Mouse (Mus musculus) limb, embryonic 11.5 days (tissue): ENCODE data around the gene Rmnd1. TPM values are rescaled to one million over a fixed set of nuclear protein-coding genes. Genes with fewer than 3 reads are reported as not detected.

Experiments used
- ATAC-seq: fragments of 200-750 bp; cut with Nextera tagmentation; 2 replicates; pipeline ENCODE4 v1.8.0; 2017; ENCODE audit warnings: low read depth; ENCODE audit not compliant: insufficient number of reproducible peaks, low FRiP score, low TSS enrichment
- DNase-seq: peaks from one replicate; pipeline ENCODE4 v3.0.0-alpha.2; 2015; ENCODE audit warnings: low spot score
- H3K27ac ChIP-seq: fragments of 300-500 bp; sonication (generic); replicated peaks from 2 replicates; pipeline ENCODE4 v1.5.1; 2014; ENCODE audit warnings: low read depth, mild to moderate bottlenecking, low read length
- H3K27me3 ChIP-seq: fragments of 300-500 bp; sonication (generic); 2 replicates; pipeline ENCODE4 v1.6.1; 2014; ENCODE audit warnings: mild to moderate bottlenecking, low read length, mixed read lengths; ENCODE audit not compliant: control insufficient read depth, insufficient read depth
- H3K36me3 ChIP-seq: fragments of 300-500 bp; sonication (generic); 2 replicates; pipeline ENCODE4 v1.6.1; 2014; ENCODE audit warnings: mild to moderate bottlenecking, low read length, moderate library complexity, mixed read lengths; ENCODE audit not compliant: control insufficient read depth, insufficient read depth
- H3K4me1 ChIP-seq: fragments of 300-500 bp; sonication (generic); 2 replicates; pipeline ENCODE4 v1.6.1; 2014; ENCODE audit warnings: low read length, mixed read lengths; ENCODE audit not compliant: control insufficient read depth, insufficient read depth
- H3K4me2 ChIP-seq: fragments of 300-500 bp; sonication (generic); 2 replicates; pipeline ENCODE4 v1.6.1; 2014; ENCODE audit warnings: low read depth, mild to moderate bottlenecking, moderate library complexity; ENCODE audit not compliant: severe bottlenecking
- H3K4me3 ChIP-seq: fragments of 300-500 bp; sonication (generic); 2 replicates; pipeline ENCODE4 v1.5.1; 2014; ENCODE audit warnings: low read depth, low read length
- H3K9ac ChIP-seq: fragments of 300-500 bp; sonication (generic); 2 replicates; pipeline ENCODE4 v1.6.1; 2014; ENCODE audit warnings: mild to moderate bottlenecking, low read length
- H3K9me3 ChIP-seq: fragments of 300-500 bp; sonication (generic); 2 replicates; pipeline ENCODE4 v1.6.1; 2016; ENCODE audit warnings: low read length; ENCODE audit not compliant: control insufficient read depth
- WGBS: fragments of 180-500 bp; shearing (Covaris S2); extraction: QIAGEN DNeasy Blood & Tissue Kit; methylation state at CpG from one replicate; pipeline ENCODE4 v1.1.7; 2014; 5-methylcytosine and 5-hydroxymethylcytosine counted together
- polyA plus RNA-seq: library from polyadenylated mRNA; unstranded; fragments of >200 nt; fragmentation: Nextera tagmentation; extraction: Ambion mirVana; gene quantifications from 2 replicates; pipeline ENCODE4 v1.2.1, GENCODE M21; 2014

Gene Rmnd1
- polyA plus RNA-seq, 1 experiment from 2014 or later, result 54.2 TPM

GRCm38 (mm10) chr10:4376461-4376860, 55.7 kb downstream of the Rmnd1 start:
- no peaks in the 10 kb centered on the region for H3K9me3 ChIP-seq
- H3K27ac ChIP-seq, result no peak overlapping the region
- no peaks in the 10 kb centered on the region for H3K4me1 ChIP-seq
- H3K36me3 ChIP-seq, result peaks cover 2% of the 10 kb centered on the region; the same call in 1 of the 2 replicates
- no peak overlapping the region for H3K9ac ChIP-seq
- H3K4me2 ChIP-seq, result no peak overlapping the region
- DNase-seq, result no peak
- no peak for ATAC-seq
- WGBS, result 76% methylated on average over 7 of the region's 7 CpGs
- no peak overlapping the region for H3K4me3 ChIP-seq
- no peaks in the 10 kb centered on the region for H3K27me3 ChIP-seq

GRCm38 (mm10) chr10:4375267-4375666, 56.9 kb downstream of the Rmnd1 start:
- H3K4me1 ChIP-seq, result no peaks in the 10 kb centered on the region
- H3K4me3 ChIP-seq, result no peak overlapping the region
- no peak for ATAC-seq
- no peaks in the 10 kb centered on the region for H3K9me3 ChIP-seq
- H3K27me3 ChIP-seq, result no peaks in the 10 kb centered on the region
- WGBS, result 74% methylated on average over 7 of the region's 7 CpGs
- H3K27ac ChIP-seq, result no peak overlapping the region
- H3K9ac ChIP-seq, result no peak overlapping the region
- H3K36me3 ChIP-seq, result peaks cover 2% of the 10 kb centered on the region; the same call in 1 of the 2 replicates
- no peak overlapping the region for H3K4me2 ChIP-seq
- DNase-seq, result no peak

- no peaks in the 10 kb centered on the region for H3K9me3 ChIP-seq
- H3K36me3 ChIP-seq, result peaks cover 2% of the 10 kb centered on the region; the same call in 1 of the 2 replicates
- DNase-seq (no peak), ATAC-seq (no peak)
- WGBS, result 86% methylated on average over 4 of the region's 4 CpGs
- H3K4me2 ChIP-seq, result no peak overlapping the region
- no peak overlapping the region for H3K9ac ChIP-seq
- no peaks in the 10 kb centered on the region for H3K4me1 ChIP-seq
- H3K27me3 ChIP-seq, result no peaks in the 10 kb centered on the region
- H3K4me3 ChIP-seq, result no peak overlapping the region
- H3K27ac ChIP-seq, result no peak overlapping the region
Observed at GRCm38 (mm10) chr10:4374734-4375133, 57.5 kb downstream of the Rmnd1 start.

GRCm38 (mm10) chr10:4374239-4374638, 57.9 kb downstream of the Rmnd1 start:
- Histone ChIP-seq H3K9me3 (no peaks in the 10 kb centered on the region), H3K4me2 (no peak overlapping the region), H3K27ac (no peak overlapping the region), H3K4me1 (no peaks in the 10 kb centered on the region), H3K36me3 (peaks cover 2% of the 10 kb centered on the region; the same call in 1 of the 2 replicates), H3K4me3 (no peak overlapping the region), H3K27me3 (no peaks in the 10 kb centered on the region), H3K9ac (no peak overlapping the region)
- ATAC-seq (no peak), DNase-seq (no peak)
- WGBS, result 87% methylated on average over 7 of the region's 7 CpGs

- no peak overlapping the region for H3K4me3 ChIP-seq
- H3K4me2 ChIP-seq, result no peak overlapping the region
- no peaks in the 10 kb centered on the region for H3K9me3 ChIP-seq
- H3K36me3 ChIP-seq, result peaks cover 5% of the 10 kb centered on the region; the same call in 1 of the 2 replicates
- H3K9ac ChIP-seq, result no peak overlapping the region
- no peaks in the 10 kb centered on the region for H3K27me3 ChIP-seq
- no peak for DNase-seq
- H3K4me1 ChIP-seq, result no peaks in the 10 kb centered on the region
- 87% methylated on average over 4 of the region's 4 CpGs for WGBS
- H3K27ac ChIP-seq, result no peak overlapping the region
- ATAC-seq, result no peak
Observed at GRCm38 (mm10) chr10:4373558-4373957, 58.6 kb downstream of the Rmnd1 start.

- Histone ChIP-seq H3K9me3 (no peaks in the 10 kb centered on the region), H3K27me3 (no peaks in the 10 kb centered on the region), H3K4me1 (no peaks in the 10 kb centered on the region), H3K27ac (no peak overlapping the region), H3K9ac (no peak overlapping the region), H3K4me3 (no peak overlapping the region), H3K36me3 (peaks cover 5% of the 10 kb centered on the region; the same call in 1 of the 2 replicates), H3K4me2 (no peak overlapping the region)
- ATAC-seq, result no peak
- DNase-seq, result no peak
- 57% methylated on average over 5 of the region's 5 CpGs for WGBS
Observed at GRCm38 (mm10) chr10:4372011-4372410, 60.2 kb downstream of the Rmnd1 start.

- Histone ChIP-seq H3K27me3 (no peaks in the 10 kb centered on the region), H3K9me3 (no peaks in the 10 kb centered on the region), H3K36me3 (peaks cover 5% of the 10 kb centered on the region; the same call in 1 of the 2 replicates), H3K4me1 (no peaks in the 10 kb centered on the region), H3K27ac (no peak overlapping the region), H3K9ac (no peak overlapping the region), H3K4me2 (no peak overlapping the region), H3K4me3 (no peak overlapping the region)
- DNase-seq (no peak), ATAC-seq (no peak)
- WGBS, result 95% methylated on average over 11 of the region's 11 CpGs
Observed at GRCm38 (mm10) chr10:4370105-4370504, 62.1 kb downstream of the Rmnd1 start.

- Histone ChIP-seq H3K4me1 (no peaks in the 10 kb centered on the region), H3K27me3 (no peaks in the 10 kb centered on the region), H3K9ac (no peak overlapping the region), H3K27ac (no peak overlapping the region), H3K4me3 (no peak overlapping the region), H3K4me2 (no peak overlapping the region), H3K36me3 (peaks cover 2% of the 10 kb centered on the region; the same call in 1 of the 2 replicates), H3K9me3 (no peaks in the 10 kb centered on the region; the same call in 1 of the 2 replicates)
- ATAC-seq, result no peak
- DNase-seq, result no peak
- WGBS, result 83% methylated on average over 3 of the region's 3 CpGs
Observed at GRCm38 (mm10) chr10:4364618-4365017, 67.6 kb downstream of the Rmnd1 start.

GRCm38 (mm10) chr10:4357435-4357834, 74.8 kb downstream of the Rmnd1 start:
- Histone ChIP-seq H3K27me3 (no peaks in the 10 kb centered on the region), H3K9me3 (no peaks in the 10 kb centered on the region; the same call in 1 of the 2 replicates), H3K9ac (no peak overlapping the region), H3K4me3 (no peak overlapping the region), H3K4me1 (no peaks in the 10 kb centered on the region), H3K27ac (no peak overlapping the region), H3K4me2 (no peak overlapping the region), H3K36me3 (no peaks in the 10 kb centered on the region)
- 89% methylated on average over 10 of the region's 10 CpGs for WGBS
- DNase-seq (no peak), ATAC-seq (no peak)
